Mouse (Mus musculus): Measurements from ENCODE around the gene Apom.

DNA sequence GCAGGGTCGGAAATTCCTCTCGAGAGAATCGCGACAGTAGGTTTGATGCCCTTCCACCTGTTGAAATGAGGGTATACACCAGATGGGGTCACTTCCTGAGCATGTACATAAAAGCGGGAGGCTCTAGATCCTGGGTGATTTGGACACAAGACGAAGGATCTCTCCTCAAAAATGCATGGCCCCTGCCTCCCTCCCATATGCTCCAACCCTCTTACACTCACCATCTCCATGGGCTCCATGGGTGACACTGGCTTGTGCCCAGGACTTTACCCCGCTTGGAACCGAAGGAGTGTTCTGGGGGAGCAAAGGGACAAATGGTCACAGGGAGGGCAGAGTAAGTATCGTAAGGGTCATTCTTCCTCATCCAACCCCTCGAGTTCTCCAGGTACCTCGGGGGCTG, 29.6 kb upstream of the Apom start:
- TF ChIP-seq CHD2 (IDR thresholded peaks at IDR 0.05; ENCODE audit: low read length) (no peak), CHD1 (IDR thresholded peaks at IDR 0.05; ENCODE audit: low read depth, low read length) (no peak)
